Mouse (Mus musculus): Measurements from ENCODE around the gene Catsper2. TPM values are rescaled to one million over a fixed set of nuclear protein-coding genes. Genes with fewer than 3 reads are reported as not detected.
"Not testable (repeated sequence)": the region's sequence is repeated elsewhere in the genome, so short reads cannot be mapped to it uniquely, and the experiment has no call there.

Gene Catsper2
- total RNA-seq, 4 experiments from 2014 or later: 2.2 to 4.1 (median 2.9) TPM

DNA sequence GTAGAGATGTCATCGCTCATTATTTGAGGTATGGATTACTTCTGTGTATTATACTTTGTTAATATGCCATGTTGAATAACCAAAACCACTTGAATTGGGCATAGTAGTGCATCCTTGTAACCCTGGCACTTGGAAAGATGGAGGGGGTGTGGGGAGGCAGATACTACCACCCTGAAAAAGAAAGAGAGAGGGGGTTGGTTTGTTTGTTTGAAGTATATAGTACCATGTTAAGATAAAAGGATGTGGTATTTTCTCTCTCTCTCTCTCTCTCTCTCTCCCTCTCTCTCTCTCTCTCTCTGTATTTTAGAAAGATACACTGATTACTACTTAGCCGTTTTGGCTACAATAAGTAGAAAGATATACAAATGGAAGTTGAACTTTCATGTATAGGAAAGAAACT is 12.3 kb upstream of the Catsper2 start:
- DNase-seq: no peak

DNA sequence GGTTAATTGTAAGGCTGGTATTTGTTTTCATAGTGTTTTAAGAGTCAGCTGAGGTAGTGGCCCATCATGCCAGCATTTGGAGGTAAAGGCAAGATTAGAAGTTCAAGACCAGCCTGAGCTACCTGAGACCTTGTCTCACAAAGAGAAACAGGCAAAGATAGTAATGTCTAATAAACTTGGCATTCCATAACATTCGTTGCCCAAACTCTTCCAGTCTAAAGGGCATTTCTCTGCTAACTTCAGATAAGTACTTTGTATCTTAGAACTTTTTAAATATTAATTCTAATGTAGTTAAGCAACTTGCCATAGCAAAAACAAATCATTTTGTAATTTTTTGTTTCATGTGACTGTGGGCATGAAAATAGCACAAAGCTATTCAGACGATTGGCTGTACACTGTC is 9.6 kb upstream of the Catsper2 start:
- no peak for DNase-seq

DNA sequence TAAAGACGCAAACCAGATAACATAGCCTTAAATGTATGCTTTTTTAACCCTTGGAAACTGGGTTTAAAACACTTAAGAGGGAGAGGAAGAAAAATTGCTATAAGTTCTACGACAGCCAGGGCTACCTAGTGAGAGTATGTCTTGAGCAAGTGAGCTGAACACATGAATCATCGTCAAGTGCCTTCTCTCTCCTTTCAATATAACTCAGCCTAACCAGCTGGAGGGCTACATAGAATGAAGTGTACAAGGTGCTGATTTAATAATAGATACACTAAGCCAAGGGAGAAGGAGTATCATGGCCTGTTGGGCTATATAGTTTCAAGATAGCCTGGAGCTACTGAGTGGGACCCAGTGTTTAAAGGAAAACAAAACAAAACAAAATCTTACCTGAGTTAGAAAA is 4.9 kb upstream of the Catsper2 start:
- no peak for DNase-seq

DNA sequence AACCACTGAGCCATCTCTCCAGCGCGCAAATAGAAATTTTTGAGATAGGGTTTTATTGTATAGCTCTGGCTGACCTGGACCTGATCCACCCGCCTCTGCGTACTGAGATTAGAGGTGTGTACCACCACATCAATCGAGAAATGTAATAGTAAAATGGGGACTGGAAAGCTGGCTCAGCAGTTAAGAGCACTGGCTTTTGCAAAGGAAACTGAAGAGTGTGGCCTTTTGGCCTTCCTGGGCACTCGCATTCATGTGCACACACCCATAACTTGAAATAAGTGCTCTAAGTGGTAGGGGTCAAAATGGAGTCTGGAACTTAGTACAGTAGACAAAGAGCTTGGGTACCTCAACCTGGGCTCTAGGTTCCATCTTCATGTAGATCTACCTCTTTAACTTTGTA is 2.8 kb upstream of the Catsper2 start:
- no peak for DNase-seq

DNA sequence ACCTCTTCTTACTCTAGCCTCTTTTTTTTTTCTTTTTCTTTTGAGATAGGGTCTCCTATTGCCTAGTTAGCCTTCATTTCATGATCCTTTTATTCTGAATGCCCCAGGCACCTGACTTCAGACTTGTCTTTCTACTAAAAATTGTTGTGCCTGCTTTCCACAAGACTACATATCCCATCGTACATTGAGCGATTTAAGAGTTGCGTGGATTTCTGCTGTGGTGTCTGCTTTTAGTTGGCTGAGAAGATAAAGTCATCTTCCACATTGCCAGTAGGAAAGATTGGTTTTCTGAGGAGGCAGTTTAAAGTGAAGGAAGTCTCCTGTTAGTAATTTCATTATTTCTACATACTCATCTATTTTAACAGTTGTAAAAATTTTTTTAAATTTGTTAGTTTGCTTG is 2.0 kb upstream of the Catsper2 start:
- no peak for DNase-seq

DNA sequence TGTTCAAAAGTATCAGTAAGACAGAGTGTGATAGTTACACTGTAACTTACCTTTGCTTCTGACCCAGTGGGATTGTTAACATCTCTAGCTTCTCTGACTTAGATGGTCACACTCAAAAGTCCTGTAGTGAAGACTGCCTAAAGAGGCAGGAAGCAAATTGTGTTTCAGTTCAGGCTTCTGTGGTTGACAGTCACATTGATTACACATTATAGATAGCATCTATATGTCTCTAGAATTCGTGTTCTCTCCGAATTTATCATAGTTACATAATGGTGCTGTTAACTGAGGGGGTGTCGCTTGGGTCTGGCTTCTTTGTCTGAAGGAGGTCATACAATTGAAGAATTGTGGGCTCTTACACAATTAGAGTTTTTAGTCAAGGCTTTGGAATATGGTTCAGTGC is 1.5 kb upstream of the Catsper2 start:
- DNase-seq: no peak

DNA sequence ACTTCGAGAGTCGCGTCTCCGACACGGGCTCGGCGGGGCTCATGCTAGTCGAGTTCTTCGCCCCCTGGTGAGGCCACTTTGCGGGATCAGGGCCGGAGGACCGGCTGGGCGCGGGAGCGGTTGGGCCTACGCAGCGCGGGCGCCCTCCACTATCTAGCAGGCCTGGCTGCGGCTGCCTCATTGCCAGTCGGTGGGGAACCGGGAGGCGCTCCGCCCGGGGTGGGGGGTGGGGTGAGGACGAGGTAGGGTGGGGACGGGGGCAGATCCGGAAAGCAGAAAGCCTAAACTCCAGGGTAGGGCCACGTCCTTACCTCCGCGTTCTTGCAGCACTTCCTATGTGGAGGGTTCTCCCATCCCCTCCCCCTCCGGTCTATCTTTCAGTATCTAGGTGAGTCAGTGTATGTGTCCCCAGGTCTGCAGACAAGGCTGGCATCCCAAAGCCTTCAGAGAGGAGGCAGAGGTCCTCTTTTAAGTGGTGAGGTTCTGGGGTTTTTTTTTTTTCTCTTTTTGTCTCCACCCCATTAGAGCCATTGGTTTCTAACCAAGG is 620 bp upstream of the Catsper2 start:
- DNase-seq: peak; percentile 39

DNA sequence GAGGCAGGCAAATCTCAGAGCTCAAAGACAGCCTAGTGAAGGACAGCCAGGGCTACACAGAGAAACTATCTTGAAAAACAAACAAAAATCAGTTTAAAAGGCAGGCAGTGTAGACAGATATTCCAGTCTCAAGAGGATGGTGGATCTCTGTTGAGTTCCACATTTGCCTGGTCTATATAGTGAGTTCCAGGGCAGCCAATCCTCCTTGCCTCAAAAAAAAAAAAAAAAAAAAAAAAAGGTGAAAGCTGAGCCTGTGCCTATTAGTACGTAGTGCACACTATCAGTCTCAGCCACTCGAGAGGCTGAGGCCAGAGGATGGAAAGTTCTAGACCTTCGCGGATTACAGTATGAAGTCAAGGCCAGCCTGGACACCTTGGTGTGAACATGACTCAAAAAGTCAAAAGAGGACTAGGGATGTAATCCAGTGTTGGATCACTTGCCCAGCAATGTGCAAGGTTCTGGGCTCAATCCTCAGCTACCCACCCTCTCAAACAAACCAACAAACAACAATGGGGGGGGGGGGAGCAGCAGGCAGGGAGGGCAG is 677 bp downstream of the Catsper2 start:
- DNase-seq: peak; percentile 50

DNA sequence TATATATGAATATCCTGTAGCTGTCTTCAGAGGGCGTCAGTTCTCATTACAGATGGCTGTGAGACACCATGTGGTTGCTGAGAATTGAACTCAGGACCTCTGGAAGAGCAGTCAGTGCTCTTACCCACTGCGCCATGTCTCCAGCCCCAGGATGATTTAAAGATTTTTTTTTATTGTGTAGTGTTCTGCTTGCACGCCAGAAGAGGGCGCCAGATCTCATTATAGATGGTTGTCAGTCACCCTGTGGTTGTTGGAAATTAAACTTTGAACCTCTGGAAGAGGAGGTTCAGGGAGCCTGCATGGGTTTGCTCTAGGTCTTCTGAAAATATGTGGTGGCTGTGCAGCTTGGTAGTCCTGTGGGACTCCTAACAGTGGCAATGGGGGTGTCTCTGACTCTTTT is 5.4 kb downstream of the Catsper2 start:
- peak; percentile 10 for DNase-seq

DNA sequence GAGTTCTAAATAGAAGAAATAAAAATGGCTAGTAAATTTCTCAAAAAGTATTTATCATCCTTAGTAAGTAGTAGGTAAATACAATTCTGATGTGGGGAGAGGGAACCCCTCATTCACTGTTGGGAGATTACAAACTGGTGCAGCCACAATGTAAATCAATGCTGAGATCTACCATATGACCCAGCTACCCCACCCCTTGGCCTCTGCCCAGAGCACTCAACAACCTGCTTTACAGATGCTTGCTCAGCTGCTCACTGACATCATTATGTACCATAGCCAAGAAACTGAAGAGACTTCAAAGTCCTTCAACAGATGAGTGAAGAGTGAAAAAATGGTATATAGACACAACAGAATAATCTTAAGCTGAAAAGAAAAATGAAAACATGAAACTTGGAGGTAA is 10.3 kb downstream of the Catsper2 start:
- DNase-seq: no peak

DNA sequence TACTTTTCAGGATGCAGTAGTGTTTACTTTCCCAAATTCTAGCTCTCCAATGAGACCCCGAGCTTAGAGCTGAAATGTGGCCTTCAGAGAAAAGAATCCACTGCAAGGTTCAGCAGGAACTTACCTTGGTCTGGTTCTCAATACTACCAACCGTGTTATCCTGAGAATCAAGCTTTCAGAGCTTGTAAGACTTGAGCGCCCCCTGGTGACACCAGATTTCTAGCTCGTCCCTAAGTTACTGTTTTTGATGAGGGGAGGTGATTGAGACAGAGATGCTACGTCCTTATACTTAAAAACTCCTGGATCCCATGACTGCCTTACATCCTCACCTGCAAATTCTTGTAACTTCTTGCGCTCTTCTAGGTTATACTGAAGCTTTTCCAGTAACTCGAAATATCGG is 17.0 kb downstream of the Catsper2 start:
- DNase-seq: peak; percentile 40

DNA sequence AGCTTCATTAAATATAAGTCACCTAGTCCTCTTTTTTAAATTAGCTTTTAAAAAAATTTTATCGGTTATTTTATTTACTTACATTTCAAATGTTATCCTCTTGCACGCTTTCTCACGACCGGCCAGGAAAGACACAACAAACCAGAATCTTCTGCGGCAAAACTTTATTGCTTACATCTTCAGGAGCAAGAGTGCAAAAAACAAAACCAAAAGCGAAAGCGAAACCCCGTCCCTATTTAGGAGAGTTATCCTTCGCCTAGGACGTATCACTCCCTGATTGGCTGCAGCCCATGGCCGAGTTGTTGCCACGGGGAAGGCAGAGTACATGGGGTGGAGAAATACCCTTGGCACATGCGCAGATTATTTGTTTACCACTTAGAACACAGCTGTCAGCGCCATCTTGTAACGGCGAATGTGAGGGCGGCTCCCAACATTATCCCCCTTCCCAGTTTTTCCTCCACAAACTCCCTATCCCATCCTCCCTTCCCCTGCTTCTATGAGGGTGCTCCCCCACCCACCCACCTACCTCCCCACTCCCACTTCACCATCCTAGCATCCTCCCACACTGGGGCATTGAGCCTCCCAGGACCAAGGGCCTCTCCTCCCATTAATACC is 26.5 kb downstream of the Catsper2 start, which contains the start of gene Strc:
Gene Strc (minus strand): TSS at position 208 of the 615 bp plus-strand sequence.
- not testable (repeated sequence) for DNase-seq

DNA sequence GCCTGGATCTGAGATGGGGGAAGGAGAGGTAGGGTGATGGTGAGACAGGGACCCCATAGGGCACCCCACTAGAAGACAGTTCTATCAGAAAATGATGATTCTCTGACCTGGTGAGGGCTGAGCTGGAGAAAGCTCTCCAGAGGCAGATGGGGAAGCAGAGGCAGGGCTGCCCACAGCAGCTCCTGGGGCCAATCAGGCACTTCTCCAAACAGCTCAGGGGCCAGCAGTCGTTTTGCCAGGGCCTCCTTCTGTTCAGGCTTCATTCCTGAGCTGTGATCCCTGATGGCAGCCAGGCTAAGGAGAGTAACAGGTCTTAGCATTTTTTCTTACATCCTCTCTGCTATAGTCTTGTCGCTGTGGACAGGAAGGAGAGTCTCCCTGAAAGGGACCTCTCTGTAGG is 38.8 kb downstream of the Catsper2 start:
- no peak for DNase-seq

DNA sequence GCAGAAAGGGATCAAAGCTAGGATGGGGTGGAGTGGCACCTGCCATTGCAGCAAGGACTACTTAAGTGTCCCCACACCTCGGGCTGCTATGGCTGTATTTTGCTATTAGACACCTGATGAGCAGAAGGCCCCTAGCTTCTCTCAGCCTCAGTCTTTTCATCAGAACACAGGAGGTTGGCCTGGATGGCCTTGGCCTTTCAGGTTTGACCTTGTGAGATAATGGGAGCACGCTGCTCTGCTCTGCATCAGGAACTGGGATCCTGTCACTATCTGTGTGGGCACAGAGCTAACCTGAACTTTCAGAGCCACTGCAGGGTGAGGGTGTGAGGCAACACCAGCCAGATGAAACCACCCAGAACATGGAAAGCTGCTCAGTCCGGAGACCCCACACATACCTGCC is 41.3 kb downstream of the Catsper2 start:
- DNase-seq: peak; percentile 11

DNA sequence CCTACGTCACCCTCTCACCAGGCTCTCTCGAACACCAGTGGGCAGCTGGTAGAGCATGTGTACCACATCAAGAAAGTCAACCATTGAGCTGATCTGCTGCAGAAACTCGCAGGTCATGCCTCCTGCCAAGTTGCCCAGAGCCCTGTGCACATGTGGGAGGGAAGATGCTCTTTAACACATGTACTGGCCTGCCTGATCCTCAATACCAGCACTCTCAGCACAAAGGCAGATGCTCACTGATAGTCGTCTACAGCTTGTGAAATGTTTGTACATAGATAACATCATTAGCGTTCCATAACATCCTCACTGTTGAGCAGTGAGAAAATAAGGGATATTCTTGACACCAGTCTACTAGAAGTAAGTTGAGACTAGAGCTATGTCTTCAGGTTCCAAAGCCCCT is 42.7 kb downstream of the Catsper2 start:
- no peak for DNase-seq

DNA sequence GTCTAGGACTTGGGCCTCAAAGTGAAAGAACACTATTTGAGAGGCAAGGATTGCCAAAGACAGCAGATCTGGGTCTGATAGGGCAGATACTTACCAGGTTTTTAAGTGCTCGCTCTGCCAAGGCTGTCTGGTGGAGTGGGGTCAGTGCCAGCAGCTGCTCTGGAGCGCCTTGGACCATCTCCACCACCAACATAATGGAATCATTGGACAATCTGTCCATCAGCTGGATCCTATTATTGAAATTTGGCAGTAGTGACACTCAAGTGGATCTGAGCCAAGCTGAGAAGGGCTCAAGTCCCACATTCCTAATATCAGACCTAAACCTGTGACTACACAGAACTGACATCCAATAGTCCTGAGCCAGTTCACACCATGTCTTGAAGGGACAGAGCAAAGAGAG is 44.8 kb downstream of the Catsper2 start:
- DNase-seq: no peak

DNA sequence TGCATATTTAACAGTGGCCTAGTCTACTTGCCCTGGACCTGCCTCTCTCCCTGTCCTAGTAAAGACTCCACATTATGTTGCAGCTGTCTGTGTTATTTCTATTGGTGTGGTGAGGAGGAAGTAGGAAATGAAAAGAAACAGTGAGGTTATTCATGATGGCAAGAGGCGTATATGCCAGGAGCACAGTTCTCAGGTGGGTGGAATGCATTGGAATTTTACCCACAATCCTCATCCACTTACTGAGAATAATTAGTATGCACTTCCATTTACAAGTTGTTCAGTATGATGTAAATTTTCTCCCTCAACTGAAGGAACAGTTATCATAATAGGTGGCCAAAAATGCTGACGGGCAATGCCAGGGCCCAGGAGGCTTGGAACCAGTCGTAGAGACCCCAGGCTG is 49.9 kb downstream of the Catsper2 start:
- no peak for DNase-seq

DNA sequence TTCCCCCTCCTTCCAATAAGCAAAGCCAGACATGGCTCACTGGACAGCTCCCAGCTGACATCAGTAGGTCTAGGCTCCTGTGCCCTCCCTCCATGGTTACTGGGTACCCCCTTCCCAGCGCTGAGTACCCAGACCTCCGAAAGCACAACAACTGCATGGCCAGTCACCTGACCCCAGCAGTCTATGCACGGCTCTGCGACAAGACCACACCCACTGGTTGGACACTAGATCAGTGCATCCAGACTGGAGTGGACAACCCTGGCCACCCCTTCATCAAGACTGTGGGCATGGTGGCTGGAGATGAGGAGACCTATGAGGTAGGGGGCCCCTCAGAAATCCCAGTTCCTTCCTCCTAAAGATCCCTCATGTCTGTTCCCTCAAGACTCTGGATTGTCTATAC is 54.1 kb downstream of the Catsper2 start:
- DNase-seq: no peak

DNA sequence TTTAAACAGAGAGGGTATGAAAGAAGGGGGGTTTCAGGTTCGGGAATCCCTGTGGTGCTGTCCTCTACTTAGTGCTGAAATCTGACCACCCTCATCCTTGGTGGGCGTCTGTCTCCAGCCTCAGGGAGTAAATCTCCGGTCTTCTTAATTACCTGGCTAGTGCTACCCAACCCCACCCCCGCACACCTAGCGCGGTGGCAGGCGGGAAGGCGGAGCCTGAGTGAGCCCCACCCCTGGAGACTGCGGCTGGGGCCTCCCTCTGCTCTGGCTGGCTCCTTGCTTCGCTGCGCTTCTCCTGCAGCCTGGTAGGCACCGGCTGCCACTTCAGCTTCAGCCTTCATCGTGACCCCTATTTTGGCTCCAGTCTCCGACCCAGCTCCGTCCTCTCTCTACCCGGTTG is 55.2 kb downstream of the Catsper2 start:
- peak; percentile 18 for DNase-seq

DNA sequence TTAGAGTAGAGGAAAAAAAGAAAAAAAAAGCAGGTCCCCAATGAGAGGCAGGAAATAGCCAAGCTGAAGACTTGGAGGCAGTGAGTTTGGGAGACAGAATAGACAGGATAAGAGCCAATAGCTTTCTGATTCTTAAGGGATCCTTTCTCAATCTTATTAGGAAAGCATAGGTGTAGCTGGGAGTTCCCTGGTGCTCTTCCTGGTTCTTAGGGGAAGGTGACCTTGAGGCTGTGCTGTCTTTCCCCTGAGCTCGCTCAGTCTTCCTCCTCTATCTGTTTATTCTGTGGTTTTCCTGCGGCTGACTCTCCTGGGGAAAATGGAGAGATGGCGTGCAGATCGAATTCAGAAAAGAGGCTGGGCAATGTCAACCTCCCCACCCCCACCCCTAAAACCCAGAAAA is 55.6 kb downstream of the Catsper2 start:
- no peak for DNase-seq

DNA sequence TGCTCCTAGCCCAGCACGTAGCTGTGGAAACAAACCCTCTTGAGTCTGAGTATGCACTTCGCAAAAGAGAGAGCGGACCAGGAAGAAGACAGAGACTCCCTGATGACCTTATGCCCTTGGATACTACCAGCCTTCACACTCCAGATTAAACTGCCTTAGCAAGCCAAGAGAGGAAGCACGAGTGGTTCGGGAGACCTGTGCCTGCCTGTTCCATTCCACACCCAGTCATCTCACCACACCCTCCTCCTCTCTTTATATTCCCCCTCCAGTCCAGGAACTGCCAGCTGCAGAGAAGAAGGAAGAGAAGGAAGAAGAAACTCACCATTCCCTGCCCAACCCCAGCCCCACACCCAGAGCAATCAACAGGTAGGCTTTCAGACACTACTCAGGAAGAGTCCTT is 56.1 kb downstream of the Catsper2 start, which contains the start of gene Ckmt1:
Gene Ckmt1 (plus strand): TSS at position 221 of the 400 bp plus-strand sequence.
- no peak for DNase-seq

DNA sequence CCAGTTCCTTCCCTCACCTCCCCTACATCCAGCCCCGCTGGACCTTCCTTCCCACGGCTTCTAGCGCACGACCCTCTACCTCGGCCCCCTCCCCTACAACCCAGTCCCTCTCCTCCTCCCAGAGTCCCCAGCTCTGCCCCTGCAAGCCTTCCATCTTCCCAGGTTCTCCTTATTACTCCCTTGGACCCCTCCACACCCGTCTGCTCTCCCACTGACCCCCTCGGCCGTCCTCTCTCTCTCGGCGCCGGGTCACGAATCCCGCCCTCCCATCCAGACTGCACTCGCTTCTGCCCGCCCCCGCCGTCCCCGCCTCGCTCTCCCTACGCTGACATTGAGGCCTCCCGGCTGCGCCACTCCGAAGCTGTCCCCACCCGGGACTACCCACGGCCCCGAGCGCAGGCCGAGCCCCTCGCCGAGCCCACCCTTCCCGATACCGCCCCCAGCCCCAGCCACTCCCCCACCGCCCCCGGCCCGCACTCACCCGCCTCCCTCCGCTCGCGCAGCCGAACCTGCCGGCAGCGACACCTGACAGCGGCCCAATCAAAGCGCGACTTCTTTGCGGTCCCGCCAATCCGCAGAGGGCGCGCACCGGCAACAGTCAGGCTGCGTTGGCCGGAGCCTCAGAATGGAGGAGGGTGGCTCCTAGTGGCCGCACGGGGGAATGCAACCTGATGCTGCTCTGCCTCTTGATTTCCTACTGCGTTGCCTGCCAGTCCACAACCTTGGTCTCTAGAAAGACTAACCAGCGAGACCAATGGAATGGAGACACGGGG is 58.6 kb downstream of the Catsper2 start, which contains the start of gene Ppip5k1:
Gene Ppip5k1 (minus strand): TSS at position 577 of the 773 bp plus-strand sequence.
- peak; percentile 95 for DNase-seq

DNA sequence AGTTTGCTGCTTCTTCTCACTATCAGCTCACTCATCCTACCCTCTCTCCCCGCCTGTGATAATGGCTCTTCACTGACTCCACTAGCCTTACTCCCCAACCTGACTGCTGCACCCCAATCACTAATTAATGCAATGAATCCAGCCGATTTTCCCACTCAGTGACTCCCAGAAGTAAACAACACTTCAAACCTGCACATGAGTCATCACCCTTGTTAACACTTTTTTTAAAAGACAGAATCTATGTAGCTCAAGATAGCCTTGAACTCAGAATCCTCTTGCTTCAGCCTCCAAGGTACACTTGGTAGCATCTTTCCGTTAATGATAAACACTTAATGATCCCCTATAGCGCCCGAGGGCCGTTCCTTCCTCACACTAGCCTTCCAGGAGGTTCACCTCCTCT is 59.2 kb downstream of the Catsper2 start:
- no peak for DNase-seq

DNA sequence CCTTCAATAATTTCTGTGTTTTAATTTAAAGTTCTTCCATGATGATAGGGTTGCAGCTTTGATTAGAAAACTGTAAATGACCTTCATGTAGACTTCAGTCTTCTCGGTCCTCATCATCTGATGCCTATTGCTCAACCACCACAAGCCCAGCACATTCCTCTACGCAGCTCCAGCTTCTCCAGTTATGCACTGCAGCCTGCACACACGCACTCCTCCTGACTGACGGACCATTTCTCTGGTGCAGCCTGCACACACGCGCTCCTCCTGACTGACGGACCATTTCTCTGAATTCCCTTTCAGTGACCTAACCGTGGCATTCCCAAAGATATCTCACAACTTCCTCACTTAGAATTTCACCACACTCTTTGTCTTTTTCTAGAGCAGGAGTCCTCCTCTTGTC is 60.4 kb downstream of the Catsper2 start:
- no peak for DNase-seq

Data from adrenal gland, adult 8-10 months (tissue).